Mouse (Mus musculus) embryonic fibroblast, embryonic 13.5 days (primary cell): ENCODE results near the gene Cyth2. TPM values are rescaled to one million over a fixed set of nuclear protein-coding genes. Genes with fewer than 3 reads are reported as not detected.

Source experiments
- H3K27ac ChIP-seq: 2 replicates; pipeline ENCODE4 v1.5.1; 2012; ENCODE audit warnings: low read length, control low read depth, inconsistent platforms; ENCODE audit not compliant: insufficient read depth
- H3K4me1 ChIP-seq: 2 replicates; pipeline ENCODE4 v1.6.1; 2011; ENCODE audit warnings: low read length; ENCODE audit not compliant: control insufficient read depth, insufficient read depth
- H3K4me3 ChIP-seq: 2 replicates; pipeline ENCODE4 v1.5.1; 2011; ENCODE audit warnings: mild to moderate bottlenecking, control low read depth, low read length; ENCODE audit not compliant: insufficient read depth
- CTCF ChIP-seq: IDR thresholded peaks from 2 replicates; pipeline ENCODE4 v1.5.1; 2011; ENCODE audit warnings: mild to moderate bottlenecking, control low read depth, low read length, moderate library complexity, borderline replicate concordance; ENCODE audit not compliant: insufficient read depth
- POLR2A ChIP-seq: IDR thresholded peaks from 2 replicates; pipeline ENCODE4 v1.6.1; 2011; ENCODE audit warnings: low read depth, mild to moderate bottlenecking, control low read depth, low read length, moderate library complexity
- polyA plus RNA-seq: library from polyadenylated mRNA; stranded (reverse); fragments of >200 nt; gene quantifications from 2 replicates; pipeline ENCODE4 v1.2.4, GENCODE M21; 2011; ENCODE audit warnings: low read depth; ENCODE audit not compliant: missing spikeins, insufficient read length

Cyth2 gene
- polyA plus RNA-seq, 1 experiment: 63.7 TPM

DNA sequence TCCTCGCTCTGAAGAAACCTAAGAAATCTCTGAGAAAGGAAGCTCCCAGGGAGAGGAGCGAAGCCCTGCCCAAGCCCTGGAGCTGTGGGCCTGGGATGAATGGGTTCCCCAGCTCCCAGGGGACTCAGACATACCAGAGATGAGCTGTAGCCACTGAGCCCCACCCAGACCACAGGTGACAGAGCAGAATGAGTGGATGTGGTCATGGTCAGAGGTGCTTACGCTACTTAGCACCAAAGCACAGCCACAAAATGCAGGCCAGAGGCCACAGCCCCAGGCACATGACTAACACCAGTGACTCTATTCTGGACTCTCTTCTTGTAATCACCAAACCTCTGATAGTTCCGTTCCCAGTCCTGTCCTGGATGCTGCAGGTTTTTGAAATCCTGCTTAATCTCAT is 43.3 kb downstream of the Cyth2 start:
- no peak overlapping the region for H3K27ac ChIP-seq
- no peak for TF ChIP-seq CTCF
- TF ChIP-seq POLR2A: no peak
- H3K4me3 ChIP-seq: no peak overlapping the region
- H3K4me1 ChIP-seq: no peaks in the 10 kb centered on the region

DNA sequence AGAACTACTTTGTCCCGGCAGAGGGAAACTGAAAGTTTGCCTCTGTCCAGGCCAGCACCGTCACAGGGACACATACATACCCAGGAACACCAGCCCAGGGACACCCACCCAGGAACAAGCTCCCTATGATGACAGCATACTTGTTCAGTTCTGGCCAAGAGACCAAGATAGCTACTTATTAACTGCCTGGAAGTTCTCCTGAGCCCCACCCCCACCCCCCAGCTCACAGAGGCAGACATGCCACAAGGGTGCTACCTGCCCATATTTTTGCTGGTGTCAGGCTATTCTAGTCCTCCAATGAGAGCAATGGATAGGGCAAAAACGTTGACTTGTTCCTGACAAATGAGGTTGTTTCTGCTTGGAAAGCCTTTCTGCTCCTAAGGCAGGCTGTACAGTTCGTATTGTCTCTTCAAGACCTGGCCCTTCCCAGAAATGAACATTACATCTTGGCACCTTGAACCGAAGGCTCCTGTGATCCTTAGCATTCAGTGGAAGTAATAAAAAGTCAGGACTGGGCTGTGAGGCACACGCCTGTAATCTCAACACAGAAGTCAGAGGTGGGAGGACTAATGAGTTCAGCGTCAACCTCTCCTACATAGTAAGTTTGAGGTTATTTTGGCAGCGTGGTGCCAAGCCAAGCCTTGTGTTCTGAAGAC is 43.8 kb downstream of the Cyth2 start:
- Histone ChIP-seq H3K27ac (no peak overlapping the region), H3K4me3 (no peak overlapping the region), H3K4me1 (no peaks in the 10 kb centered on the region)
- TF ChIP-seq POLR2A (no peak), CTCF (no peak)

DNA sequence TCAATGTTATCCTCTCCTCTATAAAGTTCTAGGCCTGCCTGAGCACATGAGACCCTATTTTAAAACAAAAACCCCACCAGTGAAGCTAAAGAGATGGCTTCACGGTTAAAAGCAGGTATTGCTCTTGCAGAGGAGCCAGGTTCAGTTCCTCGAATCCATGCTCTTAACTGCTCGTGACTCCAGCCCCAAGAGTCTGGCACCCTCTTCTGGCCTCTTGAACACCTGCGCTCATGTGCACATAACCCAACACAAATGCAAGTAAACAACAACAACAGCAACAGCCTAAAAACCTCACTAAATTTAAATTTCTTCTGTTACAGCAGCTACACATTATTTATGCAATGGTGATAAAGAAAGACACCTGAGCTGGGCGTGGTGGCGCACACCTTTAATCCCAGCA is 46.9 kb downstream of the Cyth2 start:
- Histone ChIP-seq H3K4me1 (no peaks in the 10 kb centered on the region), H3K27ac (no peak overlapping the region), H3K4me3 (no peak overlapping the region)
- TF ChIP-seq CTCF: no peak
- no peak for TF ChIP-seq POLR2A

DNA sequence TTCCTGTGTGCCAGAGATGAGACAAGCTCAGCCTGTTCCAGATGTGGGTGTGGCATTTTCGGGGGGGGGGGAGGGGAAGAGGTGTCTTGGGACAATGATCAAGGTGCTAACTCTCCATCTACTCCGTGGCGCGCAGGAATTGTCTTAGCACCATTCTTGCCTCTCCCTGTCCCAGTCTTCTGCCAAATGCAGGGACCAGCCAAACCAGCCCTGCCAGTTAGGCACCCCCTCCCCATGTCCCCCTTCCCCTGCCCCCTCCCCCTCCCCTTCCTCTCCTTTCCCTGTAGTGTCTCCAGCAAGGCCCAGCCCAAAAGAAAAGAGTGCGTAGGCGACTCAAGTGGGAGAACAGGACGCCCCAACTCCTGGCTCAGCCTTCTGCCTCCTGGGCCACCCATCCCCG is 47.6 kb downstream of the Cyth2 start:
- TF ChIP-seq POLR2A (no peak), CTCF (no peak)
- Histone ChIP-seq H3K4me3 (no peak overlapping the region), H3K4me1 (no peaks in the 10 kb centered on the region), H3K27ac (no peak overlapping the region)

DNA sequence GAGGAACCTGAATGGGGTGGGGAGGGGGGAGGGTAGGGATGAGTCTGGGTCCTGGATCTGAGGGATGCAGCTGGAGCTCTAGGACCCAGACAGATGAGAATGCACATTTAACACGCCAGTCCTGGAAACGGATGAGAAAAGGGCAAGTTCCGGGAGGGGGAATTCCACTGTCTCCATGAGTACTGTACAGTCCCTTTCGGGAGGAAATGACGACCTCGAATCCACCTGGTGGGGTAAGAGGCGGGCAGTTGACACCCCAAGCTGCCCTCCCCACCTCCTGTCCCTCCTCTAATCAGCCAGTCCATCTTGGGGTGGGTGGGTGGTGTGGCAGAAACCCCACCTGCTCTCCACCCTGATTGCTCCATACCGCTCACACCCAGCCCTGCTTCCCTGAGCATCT is 48.4 kb downstream of the Cyth2 start:
- no peak for TF ChIP-seq POLR2A
- TF ChIP-seq CTCF: no peak
- Histone ChIP-seq H3K4me1 (no peaks in the 10 kb centered on the region), H3K4me3 (no peak overlapping the region), H3K27ac (no peak overlapping the region)

DNA sequence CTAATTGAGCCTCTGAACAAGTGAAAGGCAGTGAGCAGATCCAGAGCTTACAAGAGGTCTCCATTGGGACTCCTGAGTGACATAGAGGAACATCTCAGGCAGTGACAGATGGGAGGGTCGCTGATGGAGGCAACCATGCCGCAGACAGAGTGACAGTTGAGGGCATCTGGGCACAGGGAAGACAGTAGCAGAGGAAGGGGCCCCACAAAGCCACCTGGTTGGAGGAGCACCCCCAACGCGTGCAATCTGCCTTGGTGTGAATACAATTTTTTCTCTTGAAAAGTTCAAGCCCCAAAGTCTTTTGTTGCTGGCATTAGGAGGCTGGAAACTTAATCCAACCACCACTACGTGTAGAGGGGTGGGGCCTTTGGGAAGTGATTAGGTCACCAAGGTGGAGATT is 54.2 kb downstream of the Cyth2 start:
- H3K4me3 ChIP-seq: no peak overlapping the region
- TF ChIP-seq POLR2A (no peak), CTCF (no peak)
- H3K27ac ChIP-seq: no peak overlapping the region
- no peaks in the 10 kb centered on the region for H3K4me1 ChIP-seq

DNA sequence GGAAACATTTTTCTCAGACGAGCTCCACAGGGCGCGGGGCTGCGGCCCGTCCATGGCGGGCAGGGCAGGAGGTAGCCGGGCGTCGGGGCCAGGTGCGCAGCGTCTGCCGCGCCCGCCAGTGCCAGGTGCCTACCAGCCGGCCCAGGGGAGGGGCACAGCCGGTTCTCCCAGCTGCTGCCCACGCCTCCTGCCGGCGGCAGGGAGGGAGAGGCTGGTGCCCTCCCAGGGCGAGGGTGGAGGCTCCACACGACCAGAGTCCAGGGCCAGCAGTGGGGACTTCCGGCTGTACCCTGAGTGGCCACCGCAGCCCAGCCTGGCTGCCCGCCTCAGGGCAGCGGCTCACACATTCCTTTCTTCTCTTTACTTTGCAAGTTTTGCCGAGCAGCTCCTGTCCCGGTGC is 55.0 kb downstream of the Cyth2 start:
- TF ChIP-seq POLR2A (no peak), CTCF (no peak)
- Histone ChIP-seq H3K27ac (no peak overlapping the region), H3K4me3 (no peak overlapping the region), H3K4me1 (no peaks in the 10 kb centered on the region)

Other genes starting within 250 kb of the Cyth2 start
- gene Bcat2, start 244.4 kb downstream of the Cyth2 start, polyA plus RNA-seq: 25.7 and 30.6 TPM in 2 replicates
- gene Fgf21, start 199.1 kb downstream of the Cyth2 start, polyA plus RNA-seq: 1.4 and 5.2 TPM in 2 replicates
- gene Fut1, start 197.3 kb downstream of the Cyth2 start, polyA plus RNA-seq: not detected in 2 replicates
- gene Izumo1, start 192.8 kb downstream of the Cyth2 start, polyA plus RNA-seq: not detected in 2 replicates
- gene Rasip1, start 187.1 kb downstream of the Cyth2 start, polyA plus RNA-seq: 0.15 and 0.37 TPM in 2 replicates
- 0.70 and 1.8 TPM in 2 replicates for gene Mamstr, start 174.6 kb downstream of the Cyth2 start, polyA plus RNA-seq
- not detected in 2 replicates for gene Fut2, start 148.2 kb downstream of the Cyth2 start, polyA plus RNA-seq
- gene Ntn5, start 130.6 kb downstream of the Cyth2 start, polyA plus RNA-seq: 0.58 TPM in 1 of 2 replicates, not detected in the other
- 0.21 TPM in 1 of 2 replicates, not detected in the other for gene Sec1, start 120.2 kb downstream of the Cyth2 start, polyA plus RNA-seq
- gene Car11, start 114.7 kb downstream of the Cyth2 start, polyA plus RNA-seq: 6.6 and 6.8 TPM in 2 replicates
- 15.9 and 17.0 TPM in 2 replicates for gene Dbp, start 109.5 kb downstream of the Cyth2 start, polyA plus RNA-seq
- gene Rpl18, start 99.1 kb downstream of the Cyth2 start, polyA plus RNA-seq: 1,118 and 1,143 TPM in 2 replicates
- 19.0 and 19.1 TPM in 2 replicates for gene Sphk2, start 96.6 kb downstream of the Cyth2 start, polyA plus RNA-seq
- gene Fam83e, start 93.4 kb downstream of the Cyth2 start, polyA plus RNA-seq: not detected in 2 replicates
- gene Spaca4, start 88.8 kb downstream of the Cyth2 start, polyA plus RNA-seq: not detected in 2 replicates
- 5.5 and 8.7 TPM in 2 replicates for gene Lmtk3, start 30.8 kb downstream of the Cyth2 start, polyA plus RNA-seq
- gene Sult2b1, start 29.9 kb downstream of the Cyth2 start, polyA plus RNA-seq: 0.44 TPM in 1 of 2 replicates, not detected in the other
- gene Kcnj14, start 10.2 kb upstream of the Cyth2 start, polyA plus RNA-seq: not detected in 2 replicates
- gene Grwd1, start 16.4 kb upstream of the Cyth2 start, polyA plus RNA-seq: 13.5 and 17.6 TPM in 2 replicates
- gene Kdelr1, start 58.2 kb upstream of the Cyth2 start, polyA plus RNA-seq: 283 and 303 TPM in 2 replicates
- gene Grin2d, start 63.8 kb upstream of the Cyth2 start, polyA plus RNA-seq: 1.8 and 2.1 TPM in 2 replicates
- gene Syngr4, start 82.1 kb upstream of the Cyth2 start, polyA plus RNA-seq: not detected in 2 replicates
- gene Tmem143, start 82.4 kb upstream of the Cyth2 start, polyA plus RNA-seq: 18.0 and 21.2 TPM in 2 replicates
- 373 and 394 TPM in 2 replicates for gene Emp3, start 106.8 kb upstream of the Cyth2 start, polyA plus RNA-seq
- 0.73 and 1.1 TPM in 2 replicates for gene Ccdc114, start 109.5 kb upstream of the Cyth2 start, polyA plus RNA-seq
- 0.14 TPM in 1 of 2 replicates, not detected in the other for gene Abcc6, start 215.7 kb upstream of the Cyth2 start, polyA plus RNA-seq
- gene Nomo1, start 219.1 kb upstream of the Cyth2 start, polyA plus RNA-seq: 52.2 and 80.0 TPM in 2 replicates